Mouse (Mus musculus) gastrocnemius, adult 18-20 months (tissue): ENCODE data around the gene Rhbg. TPM values are rescaled to one million over a fixed set of nuclear protein-coding genes. Genes with fewer than 3 reads are reported as not detected.

ENCODE experiments used
- DNase-seq: peaks from one replicate; pipeline ENCODE4 v3.0.0; 2021; ENCODE audit warnings: low spot score
- total RNA-seq, 2 experiments: library from RNA; stranded (reverse); gene quantifications; 2 replicates each; pipeline ENCODE4 v1.2.3; 2021

Rhbg gene
- total RNA-seq, 2 experiments from 2014 or later, result not detected

GRCm38 (mm10) chr3:88229526-88229925 lies 25.0 kb downstream of the Rhbg start:
- DNase-seq, result no peak

- DNase-seq, result no peak
These were observed 25.6 kb downstream of the Rhbg start for GRCm38 (mm10) chr3:88228906-88229305.

GRCm38 (mm10) chr3:88227976-88228375 lies 26.5 kb downstream of the Rhbg start:
- no peak for DNase-seq

GRCm38 (mm10) chr3:88227260-88227659 lies 27.2 kb downstream of the Rhbg start:
- DNase-seq, result no peak

GRCm38 (mm10) chr3:88226101-88226845 lies 28.2 kb downstream of the Rhbg start:
- DNase-seq, result no peak

GRCm38 (mm10) chr3:88224929-88225328 lies 29.6 kb downstream of the Rhbg start:
- no peak for DNase-seq

GRCm38 (mm10) chr3:88222446-88222845 lies 32.1 kb downstream of the Rhbg start:
- DNase-seq, result no peak

GRCm38 (mm10) chr3:88221519-88222390 lies 32.8 kb downstream of the Rhbg start:
- no peak for DNase-seq

- DNase-seq, result peak; percentile 41
These were observed 33.7 kb downstream of the Rhbg start for GRCm38 (mm10) chr3:88220842-88221241.

GRCm38 (mm10) chr3:88219940-88220339 lies 34.6 kb downstream of the Rhbg start:
- DNase-seq, result no peak

- DNase-seq, result no peak
These were observed 36.8 kb downstream of the Rhbg start for GRCm38 (mm10) chr3:88217679-88218078.

- DNase-seq, result no peak
These were observed 37.8 kb downstream of the Rhbg start for GRCm38 (mm10) chr3:88216534-88217326.

- DNase-seq, result no peak
These were observed 38.4 kb downstream of the Rhbg start for GRCm38 (mm10) chr3:88216116-88216515.

GRCm38 (mm10) chr3:88215553-88216004 lies 38.9 kb downstream of the Rhbg start:
- no peak for DNase-seq

- DNase-seq, result no peak
These were observed 39.4 kb downstream of the Rhbg start for GRCm38 (mm10) chr3:88214971-88215552.

- no peak for DNase-seq
These were observed 40.1 kb downstream of the Rhbg start for GRCm38 (mm10) chr3:88214197-88214938.

- no peak for DNase-seq
These were observed 41.5 kb downstream of the Rhbg start for GRCm38 (mm10) chr3:88213019-88213418.

GRCm38 (mm10) chr3:88212356-88212755 lies 42.2 kb downstream of the Rhbg start:
- no peak for DNase-seq

- no peak for DNase-seq
These were observed 43.6 kb downstream of the Rhbg start for GRCm38 (mm10) chr3:88210918-88211317.

GRCm38 (mm10) chr3:88210121-88210520 lies 44.4 kb downstream of the Rhbg start:
- no peak for DNase-seq

- no peak for DNase-seq
These were observed 45.2 kb downstream of the Rhbg start for GRCm38 (mm10) chr3:88209306-88209705.
